Mouse (Mus musculus) E14TG2a.4 (cell line): ENCODE measurements around the gene Ano8.
A peak's percentile ranks its signal among the peaks of the same experiment; 100 is the strongest.

Experiments
- H3K27me3 ChIP-seq: 2 replicates; pipeline ENCODE4 v1.6.1; 2014; ENCODE audit warnings: low read length, control low read depth; ENCODE audit not compliant: insufficient read depth
- H3K36me3 ChIP-seq: 2 replicates; pipeline ENCODE4 v1.6.1; 2014; ENCODE audit warnings: low read length, control low read depth; ENCODE audit not compliant: insufficient read depth
- H3K4me1 ChIP-seq: replicated peaks from 2 replicates; pipeline ENCODE4 v1.6.1; 2014; ENCODE audit warnings: low read depth, low read length, control low read depth
- H3K4me3 ChIP-seq: replicated peaks from 2 replicates; pipeline ENCODE4 v1.5.1; 2014; ENCODE audit warnings: mild to moderate bottlenecking, low read length
- H3K9me3 ChIP-seq: 2 replicates; pipeline ENCODE4 v1.6.1; 2014; ENCODE audit warnings: low read length, control low read depth
- CTCF ChIP-seq: conservative IDR thresholded peaks from 2 replicates; pipeline ENCODE4 v1.5.1; 2014; ENCODE audit warnings: low read length
- NANOG ChIP-seq: IDR thresholded peaks from 2 replicates; pipeline ENCODE4 v1.6.1; 2014; ENCODE audit warnings: borderline replicate concordance, low read length, mixed read lengths
- POU5F1 ChIP-seq: IDR thresholded peaks from 2 replicates; pipeline ENCODE4 v1.6.1; 2014; ENCODE audit warnings: low read length, borderline replicate concordance

Gene Ano8

GRCm38 (mm10) chr8:71462786-71463185 is 23.0 kb downstream of the Ano8 start:
- Histone ChIP-seq H3K4me1 (peaks cover 55% of the 10 kb centered on the region), H3K4me3 (peak overlapping the region; percentile 85), H3K27me3 (peaks cover 46% of the 10 kb centered on the region), H3K36me3 (peaks cover 21% of the 10 kb centered on the region), H3K9me3 (no peaks in the 10 kb centered on the region)
- TF ChIP-seq NANOG (no peak), CTCF (no peak), POU5F1 (no peak)

- Histone ChIP-seq H3K4me3 (no peak overlapping the region), H3K9me3 (no peaks in the 10 kb centered on the region), H3K36me3 (peaks cover 17% of the 10 kb centered on the region), H3K4me1 (peaks cover 61% of the 10 kb centered on the region), H3K27me3 (peaks cover 52% of the 10 kb centered on the region)
- TF ChIP-seq CTCF = no peak
- TF ChIP-seq NANOG = no peak
- TF ChIP-seq POU5F1 = no peak
Measured at GRCm38 (mm10) chr8:71462191-71462590, 23.6 kb downstream of the Ano8 start.

- H3K27me3 ChIP-seq = peaks cover 61% of the 10 kb centered on the region
- H3K9me3 ChIP-seq = no peaks in the 10 kb centered on the region
- H3K4me3 ChIP-seq = peak overlapping the region; percentile 74
- peaks cover 8% of the 10 kb centered on the region for H3K36me3 ChIP-seq
- no peak for TF ChIP-seq CTCF
- no peak for TF ChIP-seq POU5F1
- no peak for TF ChIP-seq NANOG
- peaks cover 69% of the 10 kb centered on the region for H3K4me1 ChIP-seq
Measured at GRCm38 (mm10) chr8:71461152-71461840, 24.5 kb downstream of the Ano8 start.

GRCm38 (mm10) chr8:71460716-71461115 is 25.0 kb downstream of the Ano8 start:
- H3K4me3 ChIP-seq = peak overlapping the region; percentile 74; the same call in 1 of the 2 replicates
- peaks cover 63% of the 10 kb centered on the region for H3K4me1 ChIP-seq
- TF ChIP-seq CTCF (no peak), POU5F1 (no peak), NANOG (no peak)
- no peaks in the 10 kb centered on the region for H3K9me3 ChIP-seq
- H3K27me3 ChIP-seq = peaks cover 67% of the 10 kb centered on the region
- H3K36me3 ChIP-seq = peaks cover 2% of the 10 kb centered on the region; the same call in 1 of the 2 replicates

- Histone ChIP-seq H3K27me3 (peaks cover 80% of the 10 kb centered on the region), H3K4me3 (peak overlapping the region; percentile 60), H3K36me3 (no peaks in the 10 kb centered on the region), H3K9me3 (no peaks in the 10 kb centered on the region), H3K4me1 (peaks cover 56% of the 10 kb centered on the region)
- TF ChIP-seq POU5F1 (no peak), CTCF (no peak), NANOG (no peak)
Measured at GRCm38 (mm10) chr8:71457659-71458270, 28.0 kb downstream of the Ano8 start.

GRCm38 (mm10) chr8:71456906-71457305 is 28.9 kb downstream of the Ano8 start:
- Histone ChIP-seq H3K4me3 (peak overlapping the region; percentile 60), H3K36me3 (no peaks in the 10 kb centered on the region), H3K9me3 (no peaks in the 10 kb centered on the region), H3K4me1 (peaks cover 50% of the 10 kb centered on the region), H3K27me3 (peaks cover 80% of the 10 kb centered on the region)
- no peak for TF ChIP-seq CTCF
- TF ChIP-seq POU5F1 = no peak
- TF ChIP-seq NANOG = no peak

GRCm38 (mm10) chr8:71454668-71455067 is 31.1 kb downstream of the Ano8 start:
- no peaks in the 10 kb centered on the region for H3K36me3 ChIP-seq
- H3K9me3 ChIP-seq = peaks cover 8% of the 10 kb centered on the region
- peaks cover 36% of the 10 kb centered on the region for H3K4me1 ChIP-seq
- no peak overlapping the region for H3K4me3 ChIP-seq
- no peak for TF ChIP-seq CTCF
- TF ChIP-seq NANOG = no peak
- no peak for TF ChIP-seq POU5F1
- peaks cover 59% of the 10 kb centered on the region for H3K27me3 ChIP-seq

GRCm38 (mm10) chr8:71452669-71453068 is 33.1 kb downstream of the Ano8 start:
- Histone ChIP-seq H3K4me1 (peaks cover 25% of the 10 kb centered on the region), H3K36me3 (no peaks in the 10 kb centered on the region), H3K4me3 (no peak overlapping the region), H3K27me3 (peaks cover 46% of the 10 kb centered on the region), H3K9me3 (peaks cover 28% of the 10 kb centered on the region)
- TF ChIP-seq CTCF (no peak), POU5F1 (no peak)

GRCm38 (mm10) chr8:71451777-71452176 is 34.0 kb downstream of the Ano8 start:
- Histone ChIP-seq H3K9me3 (peaks cover 36% of the 10 kb centered on the region), H3K27me3 (peaks cover 37% of the 10 kb centered on the region), H3K4me1 (peaks cover 17% of the 10 kb centered on the region), H3K36me3 (no peaks in the 10 kb centered on the region), H3K4me3 (no peak overlapping the region)
- no peak for TF ChIP-seq POU5F1
